Mouse (Mus musculus) bone marrow, adult 2 months (tissue): Measurements from ENCODE around the gene Foxp2.

ENCODE experiments used
- CTCF ChIP-seq: fragments of 200-500 bp; IDR thresholded peaks from 2 replicates; pipeline ENCODE4 v1.5.1; 2011; ENCODE audit warnings: low read length, control low read depth; ENCODE audit not compliant: control insufficient read depth, insufficient read depth
- POLR2A ChIP-seq: fragments of 200-500 bp; IDR thresholded peaks from 2 replicates; pipeline ENCODE4 v1.6.1; 2011; ENCODE audit warnings: low read depth, mild to moderate bottlenecking, control low read depth, low read length, borderline replicate concordance; ENCODE audit not compliant: control insufficient read depth

GRCm38 (mm10) chr6:15347705-15348104, 446.6 kb downstream of the Foxp2 start:
- TF ChIP-seq CTCF (no peak), POLR2A (no peak)
